Mouse (Mus musculus) spleen, postnatal 10 days (tissue): ENCODE data around the gene Il17d.
A peak's percentile ranks its signal among the peaks of the same experiment; 100 is the strongest.

Experiments used
- DNase-seq, 2 experiments: peaks; one replicate each; pipeline ENCODE4 v3.0.0; 2021 to 2022; ENCODE audit warnings: low spot score in 2 of 2

Gene Il17d

GRCm38 (mm10) chr14:57535646-57536045 is 11.1 kb downstream of the Il17d start:
- DNase-seq = no peak

GRCm38 (mm10) chr14:57536820-57537219 is 12.2 kb downstream of the Il17d start:
- DNase-seq = no peak

GRCm38 (mm10) chr14:57537261-57538015 is 12.9 kb downstream of the Il17d start:
- peak in 1 of 2 experiments; percentile 43 for DNase-seq

GRCm38 (mm10) chr14:57540683-57541082 is 16.1 kb downstream of the Il17d start:
- no peak for DNase-seq

- DNase-seq = peak in 1 of 2 experiments; percentile 27
These were observed 17.7 kb downstream of the Il17d start for GRCm38 (mm10) chr14:57542231-57542630.

GRCm38 (mm10) chr14:57543420-57544039 is 19.0 kb downstream of the Il17d start:
- DNase-seq = no peak

- no peak for DNase-seq
These were observed 20.9 kb downstream of the Il17d start for GRCm38 (mm10) chr14:57545526-57545925.

GRCm38 (mm10) chr14:57546131-57546530 is 21.6 kb downstream of the Il17d start:
- DNase-seq = no peak

GRCm38 (mm10) chr14:57546557-57547021 is 22.0 kb downstream of the Il17d start:
- no peak for DNase-seq

- DNase-seq = no peak
These were observed 22.5 kb downstream of the Il17d start for GRCm38 (mm10) chr14:57547062-57547461.

- DNase-seq = no peak
These were observed 28.4 kb downstream of the Il17d start for GRCm38 (mm10) chr14:57552945-57553344.

GRCm38 (mm10) chr14:57554434-57554833 is 29.9 kb downstream of the Il17d start:
- DNase-seq = no peak

- DNase-seq = no peak
These were observed 31.0 kb downstream of the Il17d start for GRCm38 (mm10) chr14:57555471-57556070.

- no peak for DNase-seq
These were observed 32.3 kb downstream of the Il17d start for GRCm38 (mm10) chr14:57556922-57557321.

- DNase-seq = no peak
These were observed 41.0 kb downstream of the Il17d start for GRCm38 (mm10) chr14:57565626-57566025.

GRCm38 (mm10) chr14:57571155-57572133 is 46.9 kb downstream of the Il17d start, which contains the start of gene Eef1akmt1:
TSS of gene Eef1akmt1 (minus strand) at chr14:57571612.
- peak; percentile 86 to 94 for DNase-seq

- DNase-seq = no peak
These were observed 50.4 kb downstream of the Il17d start for GRCm38 (mm10) chr14:57574792-57575587.

GRCm38 (mm10) chr14:57576364-57577060 is 51.9 kb downstream of the Il17d start:
- DNase-seq = no peak

GRCm38 (mm10) chr14:57591830-57592229 is 67.3 kb downstream of the Il17d start:
- no peak for DNase-seq
